Mouse (Mus musculus): Measurements from ENCODE around the gene Ccdc183.

The Ccdc183 gene

GRCm38 (mm10) chr2:25602526-25602925 is 15.0 kb downstream of the Ccdc183 start:
- DNase-seq, result no peak

- no peak for DNase-seq
Observed at GRCm38 (mm10) chr2:25600037-25600436, 17.4 kb downstream of the Ccdc183 start.

GRCm38 (mm10) chr2:25598749-25599148 is 18.7 kb downstream of the Ccdc183 start:
- no peak for DNase-seq

- no peak for DNase-seq
Observed at GRCm38 (mm10) chr2:25596765-25597510, 20.5 kb downstream of the Ccdc183 start.

- DNase-seq, result peak in 1 of 2 experiments; percentile 60
Observed at GRCm38 (mm10) chr2:25591863-25592262, 25.6 kb downstream of the Ccdc183 start.

GRCm38 (mm10) chr2:25588227-25588907 is 29.1 kb downstream of the Ccdc183 start:
- DNase-seq, result no peak

GRCm38 (mm10) chr2:25587290-25587689 is 30.2 kb downstream of the Ccdc183 start:
- no peak for DNase-seq

- DNase-seq, result no peak
Observed at GRCm38 (mm10) chr2:25585601-25586000, 31.9 kb downstream of the Ccdc183 start.

GRCm38 (mm10) chr2:25584856-25585255 is 32.6 kb downstream of the Ccdc183 start:
- no peak for DNase-seq

GRCm38 (mm10) chr2:25584152-25584551 is 33.3 kb downstream of the Ccdc183 start:
- no peak for DNase-seq

- DNase-seq, result no peak
Observed at GRCm38 (mm10) chr2:25583571-25583970, 33.9 kb downstream of the Ccdc183 start.

GRCm38 (mm10) chr2:25583120-25583481 is 34.4 kb downstream of the Ccdc183 start:
- no peak for DNase-seq

GRCm38 (mm10) chr2:25582466-25583119 is 34.9 kb downstream of the Ccdc183 start:
- no peak for DNase-seq

GRCm38 (mm10) chr2:25581901-25582301 is 35.6 kb downstream of the Ccdc183 start:
- DNase-seq, result no peak

GRCm38 (mm10) chr2:25581294-25581864 is 36.1 kb downstream of the Ccdc183 start, which contains the start of gene Ajm1:
Ajm1 (minus strand) TSS chr2:25581757.
- no peak for DNase-seq

GRCm38 (mm10) chr2:25580621-25581101 is 36.8 kb downstream of the Ccdc183 start:
- DNase-seq, result no peak

- peak in 1 of 2 experiments; percentile 67 for DNase-seq
Observed at GRCm38 (mm10) chr2:25579737-25580460, 37.6 kb downstream of the Ccdc183 start.

- no peak for DNase-seq
Observed at GRCm38 (mm10) chr2:25578796-25579736, 38.4 kb downstream of the Ccdc183 start.

GRCm38 (mm10) chr2:25577951-25578795 is 39.3 kb downstream of the Ccdc183 start:
- DNase-seq, result no peak
